Mouse (Mus musculus) limb, embryonic 14.5 days (tissue): ENCODE measurements around the gene Musk. TPM values are rescaled to one million over a fixed set of nuclear protein-coding genes. Genes with fewer than 3 reads are reported as not detected.
"Not testable (repeated sequence)": the region's sequence is repeated elsewhere in the genome, so short reads cannot be mapped to it uniquely, and the experiment has no call there.

Experiments
- ATAC-seq: fragments of 200-750 bp; cut with Nextera tagmentation; 2 replicates; pipeline ENCODE4 v1.8.0; 2017; ENCODE audit warnings: low read depth, moderate number of reproducible peaks, moderate TSS enrichment; ENCODE audit not compliant: low FRiP score
- DNase-seq: peaks from one replicate; pipeline ENCODE4 v3.0.0-alpha.2; 2015; ENCODE audit warnings: low spot score
- H3K27ac ChIP-seq: fragments of 300-500 bp; sonication (generic); replicated peaks from 2 replicates; pipeline ENCODE4 v1.5.1; 2014; ENCODE audit warnings: low read depth, mild to moderate bottlenecking, low read length, moderate library complexity, mixed read lengths
- H3K27me3 ChIP-seq: fragments of 300-500 bp; sonication (generic); 2 replicates; pipeline ENCODE4 v1.6.1; 2014; ENCODE audit warnings: low read length, mixed read lengths; ENCODE audit not compliant: control insufficient read depth, insufficient read depth
- H3K36me3 ChIP-seq: fragments of 300-500 bp; sonication (generic); 2 replicates; pipeline ENCODE4 v1.6.1; 2014; ENCODE audit warnings: mild to moderate bottlenecking, low read length, moderate library complexity, mixed read lengths; ENCODE audit not compliant: control insufficient read depth, insufficient read depth
- H3K4me1 ChIP-seq: fragments of 300-500 bp; sonication (generic); 2 replicates; pipeline ENCODE4 v1.6.1; 2014; ENCODE audit warnings: antibody characterized with exemption, low read length, mixed read lengths; ENCODE audit not compliant: control insufficient read depth, insufficient read depth
- H3K4me2 ChIP-seq: fragments of 300-500 bp; sonication (generic); replicated peaks from 2 replicates; pipeline ENCODE4 v1.6.1; 2014; ENCODE audit warnings: low read depth, mild to moderate bottlenecking, low read length, moderate library complexity; ENCODE audit not compliant: severe bottlenecking
- H3K4me3 ChIP-seq: fragments of 300-500 bp; sonication (generic); replicated peaks from 2 replicates; pipeline ENCODE4 v1.5.1; 2014; ENCODE audit warnings: low read length
- H3K9ac ChIP-seq: fragments of 300-500 bp; sonication (generic); 2 replicates; pipeline ENCODE4 v1.6.1; 2014; ENCODE audit warnings: mild to moderate bottlenecking, low read depth, low read length, moderate library complexity; ENCODE audit not compliant: severe bottlenecking
- H3K9me3 ChIP-seq: fragments of 300-500 bp; sonication (generic); 2 replicates; pipeline ENCODE4 v1.6.1; 2016; ENCODE audit warnings: low read length; ENCODE audit not compliant: control insufficient read depth
- POLR2A ChIP-seq: fragments of 200-500 bp; IDR thresholded peaks from 2 replicates; pipeline ENCODE4 v1.8.0; 2012; ENCODE audit warnings: inconsistent platforms, mild to moderate bottlenecking, moderate library complexity, borderline replicate concordance; ENCODE audit not compliant: insufficient read depth, insufficient read length; ENCODE audit errors: extremely low read depth
- WGBS: fragments of 180-500 bp; shearing (Covaris S2); extraction: QIAGEN DNeasy Blood & Tissue Kit; methylation state at CpG from one replicate; pipeline ENCODE4 v1.1.7; 2014; 5-methylcytosine and 5-hydroxymethylcytosine counted together
- polyA plus RNA-seq, 2 experiments: library from polyadenylated mRNA; depleted of rRNA in 1 of 2; stranded (reverse) in 1 of 2; unstranded in 1 of 2; fragments of >200 nt; fragmentation: Nextera tagmentation in 1 of 2; extraction: Ambion mirVana in 1 of 2; gene quantifications; 2 replicates each; pipeline versions ENCODE4 v1.2.1 to v1.2.3; 2012 to 2014

Gene Musk
- polyA plus RNA-seq (2012; rRNA removed), result 3.3 and 4.0 TPM in 2 replicates
- 8.5 and 9.7 TPM in 2 replicates for polyA plus RNA-seq (2014; fragmentation: Nextera tagmentation; extraction: Ambion mirVana)

DNA sequence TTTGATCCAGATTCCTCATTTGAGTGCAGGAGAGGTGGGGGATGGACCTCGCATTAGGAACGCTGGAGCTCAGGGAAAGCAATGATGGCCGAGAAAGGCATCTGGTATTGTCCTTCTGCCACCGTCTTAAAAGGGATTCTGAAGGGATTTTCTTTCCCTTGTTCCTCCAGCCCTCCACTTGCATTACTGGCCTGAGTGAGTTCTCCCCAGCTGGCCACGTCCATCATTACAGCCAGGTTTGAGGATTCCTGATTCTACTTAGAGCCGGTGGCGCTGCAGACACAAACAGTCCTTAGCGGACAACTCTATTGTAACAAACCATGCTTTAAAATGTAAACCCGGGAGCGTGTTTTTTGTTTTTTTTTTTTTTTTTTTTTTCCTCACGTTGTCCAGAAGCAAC lies at the start of gene Musk:
Gene Musk (plus strand): TSS at position 274 of the 400 bp plus-strand sequence.
- H3K4me3 ChIP-seq, result 0 out of 2 replicates have a peak within 1 kb of the TSS, but pooled peaks have one; percentile 1
- H3K4me2 ChIP-seq, result peak within 1 kb of the TSS; percentile 14; the same call in 1 of the 2 replicates
- no peak for TF ChIP-seq POLR2A
- H3K9ac ChIP-seq, result no peak within 1 kb of the TSS
- DNase-seq (peak; percentile 52), ATAC-seq (peak; percentile 59; the same call in 1 of the 2 replicates)
- WGBS, result 71% methylated on average over 11 of the region's 11 CpGs
- no peak within 1 kb of the TSS for H3K27ac ChIP-seq
- peaks cover 9% of the 10 kb centered on the region for H3K4me1 ChIP-seq
- H3K27me3 ChIP-seq, result no peaks in the 10 kb centered on the region
- no peaks in the 10 kb centered on the region for H3K36me3 ChIP-seq
- no peaks in the 10 kb centered on the region for H3K9me3 ChIP-seq

DNA sequence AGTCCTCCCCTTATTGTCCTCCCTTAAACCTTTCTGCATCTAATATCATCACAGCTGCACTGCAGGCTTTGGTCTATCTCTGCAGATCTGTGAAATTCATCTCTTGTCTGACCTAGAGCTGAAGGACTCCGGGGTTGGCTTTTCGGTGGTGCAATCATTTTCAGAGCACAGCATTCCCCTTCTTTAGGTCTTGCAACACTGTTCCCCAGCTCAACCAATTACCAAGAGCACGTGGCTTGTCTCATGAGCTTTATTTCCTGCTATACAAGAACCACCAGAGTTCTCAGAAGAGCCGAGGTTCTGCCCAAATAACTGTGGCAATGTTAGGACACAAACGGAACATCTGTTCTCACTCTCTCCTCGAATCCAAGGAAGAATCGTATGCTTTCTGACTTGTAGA lies 45.3 kb upstream of the Musk start:
- Histone ChIP-seq H3K9ac (no peak overlapping the region), H3K27me3 (no peaks in the 10 kb centered on the region), H3K36me3 (no peaks in the 10 kb centered on the region), H3K4me1 (no peaks in the 10 kb centered on the region), H3K4me2 (no peak overlapping the region), H3K4me3 (no peak overlapping the region), H3K9me3 (no peaks in the 10 kb centered on the region), H3K27ac (no peak overlapping the region)
- no peak for DNase-seq
- WGBS, result 72% methylated on average over 7 of the region's 7 CpGs
- TF ChIP-seq POLR2A, result no peak
- no peak for ATAC-seq

DNA sequence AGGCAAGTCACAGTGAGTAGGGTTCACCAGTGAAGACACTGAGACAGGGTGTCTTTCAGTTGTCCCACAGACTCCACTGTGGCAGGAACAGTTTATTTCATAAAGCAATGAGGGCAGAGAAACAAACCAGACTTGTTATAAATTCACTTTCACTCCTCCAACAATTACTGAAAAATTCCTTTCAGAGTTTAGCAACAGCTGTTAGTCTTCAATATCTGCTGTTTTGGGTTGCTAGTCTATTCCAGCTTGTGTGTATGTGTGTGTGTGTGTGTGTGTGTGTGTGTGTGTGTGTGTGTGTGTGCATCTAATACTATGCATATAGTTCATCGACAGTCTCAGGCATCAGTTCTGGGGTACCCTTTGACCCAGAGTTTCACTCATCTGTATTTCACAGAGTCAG lies 40.2 kb upstream of the Musk start:
- H3K27me3 ChIP-seq, result no peaks in the 10 kb centered on the region
- no peak for TF ChIP-seq POLR2A
- H3K4me2 ChIP-seq, result no peak overlapping the region
- ATAC-seq (no peak), DNase-seq (no peak)
- WGBS, result 88% methylated on average over 1 of the region's 1 CpGs
- H3K4me1 ChIP-seq, result no peaks in the 10 kb centered on the region
- no peaks in the 10 kb centered on the region for H3K9me3 ChIP-seq
- no peak overlapping the region for H3K27ac ChIP-seq
- no peaks in the 10 kb centered on the region for H3K36me3 ChIP-seq
- no peak overlapping the region for H3K9ac ChIP-seq
- no peak overlapping the region for H3K4me3 ChIP-seq

DNA sequence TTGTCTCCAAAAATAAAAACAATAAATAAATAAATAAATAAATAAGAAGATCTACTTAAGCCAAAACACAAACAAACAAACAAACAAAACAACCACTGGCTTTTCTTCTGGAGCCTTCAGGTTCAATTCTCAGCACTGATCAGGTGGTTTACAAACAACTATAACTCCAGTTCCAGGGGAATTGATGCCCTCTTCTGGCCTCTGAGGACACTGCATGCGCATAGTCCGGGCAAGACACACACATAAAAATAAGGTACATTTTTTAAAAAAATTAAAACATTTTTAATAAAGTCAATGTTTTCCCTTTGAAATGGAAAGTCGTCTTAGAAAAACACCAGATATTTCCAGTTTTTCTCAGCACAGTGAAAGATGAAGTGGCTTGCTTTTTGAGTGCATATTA lies 33.4 kb upstream of the Musk start:
- no peaks in the 10 kb centered on the region for H3K4me1 ChIP-seq
- H3K36me3 ChIP-seq, result no peaks in the 10 kb centered on the region
- H3K9ac ChIP-seq, result no peak overlapping the region
- no peak overlapping the region for H3K27ac ChIP-seq
- no peak overlapping the region for H3K4me2 ChIP-seq
- TF ChIP-seq POLR2A, result no peak
- no peak for ATAC-seq
- no peak overlapping the region for H3K4me3 ChIP-seq
- 93% methylated on average over 3 of the region's 3 CpGs for WGBS
- H3K9me3 ChIP-seq, result no peaks in the 10 kb centered on the region
- no peaks in the 10 kb centered on the region for H3K27me3 ChIP-seq
- no peak for DNase-seq

DNA sequence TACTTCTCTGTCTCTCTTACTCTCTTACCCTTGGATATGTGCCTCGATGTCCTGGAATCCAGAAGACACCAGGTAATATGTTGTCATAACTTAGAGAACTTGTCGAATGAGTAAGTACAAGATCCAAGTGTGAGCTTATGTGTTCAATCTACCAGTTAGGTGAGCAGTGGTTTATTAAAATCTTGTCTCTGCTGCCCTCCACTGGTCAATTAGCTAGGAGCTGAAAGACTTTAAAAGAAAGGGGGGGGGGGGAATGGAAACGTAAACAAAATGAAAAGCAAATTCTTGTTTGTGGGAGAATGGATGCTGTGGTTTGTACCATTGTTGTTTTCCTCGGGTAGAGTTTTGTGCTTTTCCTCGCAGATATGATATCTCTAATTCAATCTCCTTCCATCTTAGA lies 32.4 kb upstream of the Musk start:
- no peak for ATAC-seq
- TF ChIP-seq POLR2A, result no peak
- no peak overlapping the region for H3K4me3 ChIP-seq
- no peaks in the 10 kb centered on the region for H3K4me1 ChIP-seq
- 33% methylated on average over 5 of the region's 5 CpGs for WGBS
- peak; percentile 89 for DNase-seq
- no peak overlapping the region for H3K9ac ChIP-seq
- no peaks in the 10 kb centered on the region for H3K27me3 ChIP-seq
- H3K9me3 ChIP-seq, result no peaks in the 10 kb centered on the region
- no peak overlapping the region for H3K27ac ChIP-seq
- no peak overlapping the region for H3K4me2 ChIP-seq
- no peaks in the 10 kb centered on the region for H3K36me3 ChIP-seq

DNA sequence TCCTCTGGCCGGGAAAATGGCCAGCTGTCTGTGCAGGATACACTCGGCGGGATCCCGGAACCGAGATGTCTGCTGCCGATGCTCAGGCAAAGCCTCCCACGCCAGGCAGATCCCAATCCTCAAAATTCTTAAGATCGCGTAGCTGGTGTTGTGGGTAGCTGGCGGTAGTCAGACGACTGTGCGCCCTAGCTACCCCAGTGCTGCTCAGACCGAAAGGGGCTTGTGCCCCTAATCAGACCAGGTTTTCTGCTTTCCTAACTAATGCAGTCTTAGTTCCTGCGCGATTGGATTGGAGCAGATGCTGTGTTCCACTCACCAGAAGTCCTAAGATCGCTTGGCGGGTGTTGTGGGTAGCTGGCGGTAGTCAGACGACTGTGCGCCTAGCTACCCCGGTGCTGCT lies 25.0 kb upstream of the Musk start:
- 95% methylated on average over 21 of the region's 21 CpGs for WGBS
- H3K4me3 ChIP-seq, ATAC-seq, H3K4me1 ChIP-seq, H3K36me3 ChIP-seq, H3K4me2 ChIP-seq, H3K27me3 ChIP-seq, H3K9ac ChIP-seq, H3K9me3 ChIP-seq, H3K27ac ChIP-seq, DNase-seq: not testable (repeated sequence)
